Mouse (Mus musculus): ENCODE measurements around the gene Spns2.
"Not testable (repeated sequence)": the region's sequence is repeated elsewhere in the genome, so short reads cannot be mapped to it uniquely, and the experiment has no call there.

Spns2 gene

DNA sequence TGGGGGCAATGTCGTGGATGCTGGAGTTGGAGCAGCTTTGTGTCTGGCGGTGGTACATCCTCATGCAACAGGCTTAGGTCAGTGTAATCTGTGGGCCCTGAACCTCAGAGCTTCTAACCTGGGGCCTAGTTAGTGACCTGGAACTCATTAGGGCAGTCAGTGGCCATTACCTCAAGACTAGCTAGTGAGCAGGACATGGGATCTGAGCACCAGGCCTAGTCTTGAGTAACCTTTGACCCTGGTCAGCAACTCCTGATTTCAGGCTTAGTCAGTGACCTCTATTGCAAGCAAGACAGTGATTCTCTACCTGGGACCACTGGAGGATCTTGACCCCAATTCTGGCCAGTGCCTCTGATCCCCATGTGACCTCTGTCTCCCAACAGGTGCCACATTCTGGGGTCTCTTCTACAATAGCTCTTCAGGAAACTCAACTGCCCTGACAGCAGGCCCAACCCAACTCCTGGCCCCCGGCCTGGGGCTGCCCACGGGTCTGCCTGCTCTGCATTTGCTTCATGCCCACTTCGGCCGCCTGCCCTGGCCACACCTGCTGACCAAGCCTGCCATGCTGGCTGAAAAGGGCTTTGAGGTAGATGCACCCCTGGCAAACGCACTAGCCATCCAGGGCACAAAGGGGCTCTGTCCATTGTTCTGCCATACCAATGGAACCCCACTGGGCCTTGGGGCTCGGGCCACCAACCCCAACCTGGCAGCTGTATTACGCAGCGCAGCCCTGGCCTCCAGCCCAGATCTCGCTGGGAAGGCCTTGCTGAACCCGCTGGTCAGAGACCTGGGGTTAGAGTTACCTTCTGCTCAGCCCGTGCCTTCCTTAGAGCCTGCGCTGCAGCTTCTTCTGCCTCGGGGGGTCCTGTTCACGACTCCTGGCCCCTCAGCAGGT lies 52.7 kb downstream of the Spns2 start:
- DNase-seq (ENCODE audit: extremely low read depth, low read depth): no peak

DNA sequence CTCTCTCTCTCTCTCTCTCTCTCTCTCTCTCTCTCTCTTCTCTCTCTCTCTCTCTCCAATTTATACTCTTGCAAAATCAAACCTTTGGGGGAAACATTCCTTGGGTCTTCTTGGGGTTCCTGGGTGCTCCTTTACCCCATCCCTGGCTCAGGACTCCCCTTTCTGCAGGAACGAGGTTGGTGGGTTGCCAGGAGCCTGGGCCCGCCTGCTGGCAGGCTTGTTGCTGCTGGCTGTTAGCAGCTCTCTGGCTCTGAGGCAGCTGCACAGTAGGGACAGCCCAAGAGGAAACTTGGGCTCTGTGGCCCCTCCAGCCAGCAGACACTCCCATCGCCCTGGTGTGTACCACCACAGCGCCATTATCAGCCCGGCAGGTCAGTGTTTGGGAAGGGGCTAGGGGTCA lies 53.4 kb downstream of the Spns2 start:
- no peak for DNase-seq (ENCODE audit: extremely low read depth, low read depth)

DNA sequence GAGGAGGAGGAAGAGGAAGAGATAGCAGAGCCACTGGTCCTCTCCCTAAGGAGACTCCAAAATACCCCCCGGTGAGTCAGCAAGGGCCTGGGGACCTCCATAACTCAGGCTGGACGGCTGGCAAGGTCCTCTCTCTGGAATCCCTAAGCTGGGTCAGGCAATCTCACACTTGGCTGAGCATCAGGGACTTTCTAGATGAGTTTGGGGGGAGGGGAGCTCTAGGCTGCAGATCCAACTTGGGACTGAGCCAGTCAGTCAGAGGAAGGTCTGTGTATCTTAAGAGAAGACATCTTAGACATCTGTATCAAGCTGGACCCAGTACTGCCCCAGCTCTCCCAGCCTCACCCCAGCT lies 54.0 kb downstream of the Spns2 start:
- no peak for DNase-seq (ENCODE audit: extremely low read depth, low read depth)

DNA sequence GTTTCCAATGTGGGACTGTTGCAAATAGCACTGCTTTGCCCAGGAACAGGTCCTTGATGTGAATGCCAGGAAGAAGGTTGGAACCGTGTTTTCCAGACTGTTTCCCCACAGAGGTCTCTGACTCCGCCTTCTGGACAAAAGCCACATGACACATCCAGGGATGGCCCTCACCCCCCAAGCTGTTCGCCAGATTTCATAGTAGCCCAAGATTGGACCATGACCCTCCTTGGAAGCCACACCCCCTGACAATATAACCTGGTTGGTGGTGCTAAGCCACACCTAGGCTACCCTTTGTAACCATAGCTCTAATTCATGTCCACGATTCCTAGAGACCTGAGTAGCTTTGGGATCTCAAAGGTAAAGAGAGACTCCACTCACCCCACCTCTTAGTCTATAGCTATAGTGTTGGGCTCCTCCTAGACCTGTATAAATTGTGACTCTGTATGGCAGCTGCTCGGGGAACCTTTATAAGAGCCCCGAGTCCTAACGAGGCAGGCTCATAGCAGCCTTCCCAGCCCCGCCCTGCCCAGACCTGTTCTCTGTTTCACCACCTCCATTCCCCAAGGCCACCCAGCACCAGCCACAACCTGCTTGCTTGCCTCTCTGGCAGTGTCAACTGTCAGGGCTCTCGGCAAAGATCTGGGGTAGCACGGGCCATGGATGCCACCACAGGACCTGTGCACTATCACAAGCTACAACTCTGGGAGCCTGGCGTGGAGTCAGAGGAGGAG lies 54.6 kb downstream of the Spns2 start, which contains the start of gene Ggt6:
Gene Ggt6, plus strand, starts transcription at position 564 of the 731 bp plus-strand sequence.
- DNase-seq (ENCODE audit: extremely low read depth, low read depth): no peak

DNA sequence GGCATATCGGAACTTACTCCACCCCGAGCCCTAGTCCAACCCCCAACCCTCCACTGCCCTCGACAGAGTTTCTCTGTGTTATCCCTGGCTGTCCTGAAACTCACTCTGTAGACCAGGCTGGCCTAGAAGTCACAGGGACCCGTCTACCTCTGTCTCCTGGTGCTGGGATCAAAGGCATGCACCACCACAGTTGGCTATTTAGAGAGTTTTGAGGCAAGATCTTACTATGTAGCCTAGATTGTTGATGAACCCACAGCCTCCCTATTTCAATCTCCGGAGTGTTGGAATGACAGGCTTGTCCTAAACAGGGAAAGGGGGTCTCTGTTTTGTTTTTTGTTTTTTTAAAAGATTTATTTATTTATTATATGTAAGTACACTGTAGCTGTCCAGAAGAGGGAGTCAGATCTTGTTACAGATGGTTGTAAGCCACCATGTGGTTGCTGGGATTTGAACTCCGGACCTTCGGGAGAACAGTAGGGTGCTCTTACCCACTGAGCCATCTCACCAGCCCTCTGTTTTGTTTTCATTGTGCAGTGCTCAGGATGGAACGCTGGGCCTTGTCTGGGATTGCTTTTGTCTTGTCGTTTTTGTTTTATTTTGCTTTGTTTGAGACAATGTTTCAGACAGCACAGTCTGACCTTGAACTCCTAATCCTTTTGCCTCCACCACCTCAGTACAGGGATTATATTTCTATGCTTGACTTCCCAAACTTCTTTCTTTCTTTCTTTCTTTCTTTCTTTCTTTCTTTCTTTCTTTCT lies 59.2 kb downstream of the Spns2 start:
- DNase-seq (ENCODE audit: extremely low read depth, low read depth): not testable (repeated sequence)

DNA sequence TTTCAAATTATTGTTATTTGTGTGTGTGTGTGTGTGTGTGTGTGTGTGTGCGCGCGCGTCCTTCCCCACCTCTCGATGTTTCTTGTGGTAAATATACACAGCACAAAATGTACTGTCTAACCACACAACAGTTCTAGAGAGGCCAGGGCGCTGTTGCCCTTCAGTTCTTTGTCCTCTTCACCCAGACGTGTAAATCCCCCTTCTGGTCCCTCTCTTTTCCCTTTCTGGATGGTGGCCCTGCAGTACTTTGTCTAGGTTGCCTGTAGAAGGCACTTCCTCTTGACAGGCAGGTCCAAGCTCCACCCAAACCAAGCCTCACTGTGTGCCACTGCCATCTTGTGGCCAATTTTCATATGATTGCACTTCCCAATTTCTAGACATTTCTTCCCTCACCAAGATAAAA lies 60.4 kb downstream of the Spns2 start:
- peak; percentile 95 for DNase-seq (ENCODE audit: extremely low read depth, low read depth)

DNA sequence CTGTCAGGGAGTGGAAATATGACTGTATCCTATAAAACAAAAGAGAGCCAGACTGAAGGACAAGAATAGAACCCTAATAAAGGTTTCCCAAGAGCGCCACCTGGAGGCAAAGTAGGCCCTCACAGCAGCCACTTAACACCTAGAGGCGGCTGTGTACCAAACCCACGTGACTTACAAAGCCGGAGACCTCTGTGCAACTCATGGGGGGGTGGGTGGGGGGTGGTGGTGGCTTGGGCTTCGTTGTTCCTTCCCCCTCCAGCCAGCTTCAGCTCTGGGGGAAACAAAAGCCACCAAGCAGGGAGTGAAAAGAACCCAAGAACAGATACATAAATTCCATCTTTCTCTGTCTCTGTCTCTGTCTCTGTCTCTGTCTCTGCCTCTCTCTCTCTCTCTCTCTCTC lies 61.0 kb downstream of the Spns2 start:
- DNase-seq (ENCODE audit: extremely low read depth, low read depth): peak; percentile 89

DNA sequence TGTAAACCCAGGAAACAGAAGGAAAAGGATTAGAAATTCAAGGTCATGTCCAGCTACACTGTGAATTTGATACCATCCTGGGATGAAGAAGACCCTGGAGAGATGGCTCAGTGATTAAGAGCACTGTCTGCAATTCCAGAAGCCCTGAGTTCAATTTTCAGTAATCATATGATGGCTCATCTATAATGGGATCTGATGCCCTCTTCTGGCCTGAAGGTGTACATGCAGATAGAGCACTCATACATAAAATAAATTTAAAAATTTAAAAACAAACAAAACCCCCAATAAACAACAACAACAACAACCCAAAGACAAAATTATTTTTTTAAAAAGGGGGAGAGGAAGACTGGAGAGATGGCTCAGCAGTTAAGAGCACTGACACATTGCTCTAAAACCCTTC lies 62.8 kb downstream of the Spns2 start:
- DNase-seq (ENCODE audit: extremely low read depth, low read depth): no peak

DNA sequence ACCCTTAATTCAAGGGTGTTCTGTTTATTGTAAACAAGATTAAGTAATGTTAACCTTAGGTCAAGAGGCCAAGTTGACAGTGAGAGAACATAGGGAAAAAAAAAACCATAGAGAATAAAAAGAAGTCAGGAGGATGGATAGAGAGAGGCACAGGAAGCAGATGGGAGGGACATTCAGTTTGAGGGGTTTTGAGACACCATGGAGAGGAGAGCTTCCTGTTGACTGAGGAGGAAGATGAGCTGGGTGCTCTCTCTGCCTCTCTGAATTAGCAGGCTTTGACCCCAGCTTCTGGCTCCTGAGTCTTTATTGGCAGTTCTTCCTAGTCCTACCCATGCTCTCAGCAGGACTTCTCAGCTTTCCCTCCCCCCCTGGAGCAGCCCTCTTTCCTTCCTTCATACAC lies 64.5 kb downstream of the Spns2 start:
- DNase-seq (ENCODE audit: extremely low read depth, low read depth): no peak

DNA sequence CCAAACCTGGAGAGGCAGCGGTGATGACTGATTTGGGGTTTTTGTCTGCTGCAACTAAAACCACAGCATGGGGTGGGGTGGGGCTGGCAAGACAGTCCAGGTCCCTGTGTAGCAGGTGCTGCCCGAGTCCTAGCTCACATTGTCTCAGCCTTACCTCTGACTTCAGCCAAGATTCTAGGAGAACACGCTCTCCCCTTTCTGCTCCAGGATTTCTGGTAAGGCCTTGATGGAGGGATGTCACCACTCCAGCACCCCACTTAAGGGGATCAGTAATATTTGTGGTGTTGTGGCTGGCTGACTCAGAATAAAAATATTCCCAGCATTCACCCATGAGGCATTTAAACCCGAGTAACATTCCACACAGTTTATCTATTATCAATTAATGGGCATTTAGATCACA lies 66.0 kb downstream of the Spns2 start:
- no peak for DNase-seq (ENCODE audit: extremely low read depth, low read depth)

DNA sequence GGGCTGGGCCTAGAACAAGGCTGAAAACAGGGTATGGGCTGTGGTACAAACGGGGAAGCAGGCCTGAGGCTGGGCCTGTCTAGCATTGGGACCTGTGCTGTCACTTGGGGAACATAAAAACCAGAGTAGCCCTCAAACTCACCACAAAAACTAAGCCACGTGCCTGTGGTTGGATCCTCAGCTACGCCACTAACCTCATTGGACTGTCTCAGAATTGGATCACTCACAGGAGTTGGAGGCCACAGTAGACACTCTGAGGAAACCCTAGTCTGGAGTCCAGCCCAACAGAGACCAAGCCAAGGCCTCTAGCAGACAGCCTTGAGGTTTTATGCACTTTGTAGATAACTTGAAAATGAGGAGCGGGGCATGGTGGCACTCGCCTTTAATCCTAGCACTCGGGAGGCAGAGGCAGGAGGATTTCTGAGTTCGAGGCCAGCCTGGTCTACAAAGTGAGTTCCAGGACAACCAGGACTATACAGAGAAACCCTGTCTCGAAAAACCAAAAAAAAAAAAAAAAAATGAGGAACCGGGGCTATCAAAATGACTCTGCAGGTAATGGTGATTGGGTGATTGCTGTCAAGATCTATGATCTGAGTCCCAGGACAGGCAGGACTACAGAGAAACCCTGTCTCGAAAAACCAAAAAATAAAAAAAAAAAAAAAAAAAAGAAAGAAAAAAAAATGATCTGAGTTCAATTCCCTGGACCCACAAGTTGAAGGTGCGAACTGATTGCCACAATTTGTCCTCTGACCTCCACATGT lies 68.0 kb downstream of the Spns2 start:
- no peak for DNase-seq (ENCODE audit: extremely low read depth, low read depth)

DNA sequence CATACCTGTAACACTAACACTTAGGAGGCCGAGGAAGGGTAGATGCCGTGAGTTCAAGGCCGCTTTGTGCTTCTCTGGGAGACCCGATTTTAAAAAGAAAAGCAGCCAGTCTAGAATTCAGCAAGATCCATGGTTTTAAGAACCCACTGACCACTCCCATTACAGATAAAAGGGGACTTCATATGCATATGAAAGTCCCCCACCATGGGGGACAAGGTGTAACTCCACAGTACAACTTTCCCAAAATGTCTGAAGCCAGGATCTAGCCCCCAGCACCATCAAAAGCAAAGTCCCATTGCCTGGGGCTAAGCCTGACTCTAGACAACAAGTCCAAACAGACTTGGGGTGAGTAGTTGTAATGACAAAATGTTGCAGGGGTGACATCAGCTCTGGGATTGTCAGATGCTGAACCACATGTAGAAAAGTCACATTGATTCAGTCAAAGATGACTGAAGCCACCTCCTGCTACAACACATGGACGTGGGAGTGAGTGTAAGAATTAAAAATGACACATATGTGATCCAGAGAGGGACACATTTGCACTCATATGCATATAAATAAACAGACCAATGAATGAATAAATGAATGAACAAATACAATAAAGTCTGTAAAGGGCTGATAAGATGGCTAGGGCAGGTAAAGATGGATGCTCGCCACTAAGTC lies 69.1 kb downstream of the Spns2 start:
- DNase-seq (ENCODE audit: extremely low read depth, low read depth): no peak

DNA sequence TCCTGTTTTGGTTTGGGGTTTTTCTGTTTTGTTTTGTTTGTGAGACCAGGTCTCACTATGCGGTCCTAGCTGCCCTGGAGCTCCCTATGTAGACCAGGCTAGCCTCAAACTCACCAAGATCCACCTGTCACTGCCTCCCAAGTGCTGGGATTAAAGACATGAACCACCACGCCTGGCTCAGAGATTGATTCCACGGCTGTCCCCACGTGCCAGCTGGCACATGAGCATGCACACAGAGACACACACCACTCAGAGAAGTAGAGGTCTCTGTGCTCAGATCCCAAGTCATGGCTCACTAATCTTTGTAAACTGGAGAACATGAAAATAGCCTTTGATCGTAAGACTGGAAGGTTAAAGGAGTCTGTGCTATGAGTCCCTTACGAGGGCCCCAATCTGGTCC lies 70.7 kb downstream of the Spns2 start:
- no peak for DNase-seq (ENCODE audit: extremely low read depth, low read depth)

DNA sequence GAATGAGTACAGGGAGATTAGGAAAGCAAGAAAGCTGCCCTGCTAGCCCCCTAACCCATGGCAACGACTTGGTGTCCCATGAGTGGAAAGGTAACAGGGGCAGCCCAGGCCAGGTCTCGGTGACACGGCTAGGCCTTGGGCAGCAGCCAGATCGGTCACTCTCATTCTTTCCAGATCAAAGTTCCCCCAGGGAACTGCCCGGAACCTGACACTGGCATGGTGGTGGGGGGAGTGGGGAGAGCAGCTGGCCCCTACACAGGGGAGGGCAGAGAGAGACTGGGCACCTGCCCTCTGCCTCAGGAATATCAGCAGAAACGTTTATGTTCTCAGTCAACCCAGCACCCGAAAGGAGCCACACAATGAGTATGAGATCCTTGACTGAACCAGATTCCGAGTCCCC lies 71.5 kb downstream of the Spns2 start:
- no peak for DNase-seq (ENCODE audit: extremely low read depth, low read depth)

DNA sequence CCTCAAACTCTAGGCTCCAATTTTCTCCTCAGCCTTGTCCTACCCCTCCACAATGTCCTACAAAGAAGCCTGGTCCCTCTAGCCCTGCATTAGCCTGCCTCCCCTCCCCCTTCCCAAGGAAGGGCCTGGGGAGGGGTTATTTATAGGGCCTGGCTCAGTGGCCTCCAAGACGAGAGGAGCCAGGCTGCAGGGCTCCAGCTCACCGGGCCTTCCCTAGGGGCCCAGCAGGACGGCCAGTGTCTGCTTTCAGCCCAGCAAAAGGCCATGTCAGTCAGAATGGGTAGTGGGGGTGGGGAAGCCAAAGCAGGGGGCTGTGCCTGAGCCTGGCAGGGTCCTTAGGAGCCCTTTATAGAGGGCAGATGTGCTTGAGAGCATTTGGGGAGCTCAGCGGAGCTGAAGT lies 72.3 kb downstream of the Spns2 start:
- DNase-seq (ENCODE audit: extremely low read depth, low read depth): no peak

DNA sequence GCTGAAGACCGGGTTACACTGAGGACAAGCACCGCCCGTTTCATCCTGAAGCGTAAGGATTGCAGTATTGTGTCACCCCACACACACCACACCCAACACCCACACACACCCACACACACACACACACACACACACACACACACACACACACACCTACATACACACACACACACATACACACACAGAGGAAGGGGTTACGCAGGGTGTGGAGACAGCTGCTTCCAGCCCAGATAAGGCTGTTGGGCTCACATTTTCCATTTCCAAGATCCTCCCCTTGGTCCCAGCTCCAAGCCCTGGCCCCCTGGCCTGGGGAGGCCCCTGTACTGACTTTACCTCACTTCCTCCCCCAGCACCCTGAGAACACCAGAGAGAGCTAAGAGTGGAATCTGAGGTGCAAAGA lies 73.0 kb downstream of the Spns2 start:
- DNase-seq (ENCODE audit: extremely low read depth, low read depth): no peak

DNA sequence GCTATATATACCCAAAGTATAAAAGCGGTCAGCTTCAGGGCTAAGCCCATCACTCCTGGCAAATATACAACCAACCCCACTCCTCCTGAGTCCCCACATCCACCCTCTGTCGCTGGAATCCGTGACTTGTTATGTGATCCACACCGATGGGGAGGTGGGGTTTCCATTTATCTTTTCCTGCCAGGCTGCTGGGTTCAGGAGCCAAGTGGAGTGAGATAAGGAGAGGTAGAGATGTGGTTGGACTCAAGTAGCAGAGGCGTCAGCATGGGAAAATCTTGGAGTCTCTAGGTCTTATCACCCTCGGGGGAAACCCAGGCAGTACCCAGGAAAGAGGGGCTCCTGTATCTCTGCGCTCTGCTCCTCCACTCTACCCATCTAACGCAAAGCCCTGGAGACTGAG lies 74.5 kb downstream of the Spns2 start:
- peak; percentile 67 for DNase-seq (ENCODE audit: extremely low read depth, low read depth)

DNA sequence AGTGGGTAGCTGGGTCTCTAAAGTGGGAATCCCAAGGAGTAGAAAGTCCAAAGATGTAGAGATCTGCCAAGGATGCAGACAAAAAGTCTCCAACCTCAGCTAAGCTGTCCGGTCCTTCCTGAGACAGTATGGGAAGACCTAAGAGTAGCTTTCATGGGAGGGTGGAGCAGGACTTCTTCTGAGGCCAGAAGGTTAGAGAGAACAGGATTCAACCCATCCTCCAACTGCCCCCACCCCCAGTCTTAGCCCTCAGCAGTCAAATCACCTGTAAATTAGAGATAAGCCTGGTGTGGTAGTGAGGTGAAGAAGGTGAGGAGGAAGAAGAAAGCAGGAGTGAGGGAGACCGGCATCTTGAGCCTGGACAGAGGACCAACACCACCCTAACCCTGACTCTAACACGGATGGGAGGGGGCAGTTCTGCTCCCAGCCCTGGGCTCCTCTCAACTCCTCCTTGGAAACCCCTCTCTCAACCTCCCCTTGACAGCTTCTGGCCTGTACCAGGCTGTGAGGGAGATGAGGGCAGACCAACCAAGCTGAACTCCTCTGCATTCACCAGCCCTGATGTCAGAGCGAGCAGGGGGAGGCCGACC lies 76.0 kb downstream of the Spns2 start:
- DNase-seq (ENCODE audit: extremely low read depth, low read depth): no peak

DNA sequence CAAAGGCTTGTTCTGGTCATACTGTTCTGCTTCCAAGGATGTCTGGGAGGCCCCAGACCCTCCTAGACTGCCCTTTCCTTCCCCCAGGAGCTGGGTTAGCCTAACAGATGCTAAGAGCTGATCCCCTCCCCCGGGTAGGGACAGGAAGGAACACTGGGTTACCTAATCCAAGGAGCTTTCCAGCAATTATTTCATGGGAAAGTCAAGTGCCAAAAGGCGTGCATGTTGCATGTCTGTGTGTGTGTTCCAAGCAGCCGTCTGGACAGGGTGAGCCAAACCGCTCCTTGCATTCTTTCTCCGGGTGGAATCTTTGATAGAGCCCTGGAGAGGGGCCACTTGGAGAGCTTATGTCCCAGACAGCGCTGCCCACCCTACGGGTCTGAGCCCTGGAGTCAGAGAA lies 76.7 kb downstream of the Spns2 start:
- DNase-seq (ENCODE audit: extremely low read depth, low read depth): no peak

DNA sequence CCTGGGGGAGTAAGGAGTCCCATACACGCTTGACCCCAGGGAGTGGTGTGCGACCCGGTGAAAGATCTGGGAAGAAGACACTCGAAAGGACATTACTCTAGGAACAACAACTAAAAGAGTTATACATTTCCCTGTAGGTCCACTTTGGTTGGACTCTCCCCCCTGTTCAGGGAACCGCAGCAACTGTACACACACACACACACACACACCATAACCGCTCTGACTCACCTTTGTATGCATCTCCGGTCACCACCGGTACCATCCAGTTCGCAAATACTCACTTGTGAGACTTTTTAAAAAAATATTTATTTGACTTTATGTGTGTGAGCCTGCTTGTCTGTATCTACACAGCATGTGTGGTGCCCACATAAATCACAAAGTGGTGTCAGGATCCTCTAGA lies 77.8 kb downstream of the Spns2 start:
- no peak for DNase-seq (ENCODE audit: extremely low read depth, low read depth)
